Mouse (Mus musculus) heart, embryonic 14.5 days (tissue): ENCODE results near the gene Zic4. TPM values are rescaled to one million over a fixed set of nuclear protein-coding genes. Genes with fewer than 3 reads are reported as not detected.

Experiments
- ATAC-seq: fragments of 200-750 bp; cut with Nextera tagmentation; 2 replicates; pipeline ENCODE4 v1.8.0; 2017; ENCODE audit warnings: low read depth, moderate TSS enrichment; ENCODE audit not compliant: insufficient number of reproducible peaks, insufficient read depth, low FRiP score
- H3K27ac ChIP-seq, 2 experiments: fragments of 200-500 bp in 1 of 2; fragments of 300-500 bp in 1 of 2; sonication (generic) in 1 of 2; replicated peaks in 1 of 2; 2 replicates each; pipeline ENCODE4 v1.5.1; 2012 to 2014; ENCODE audit warnings: low read depth in 2 of 2, low read length in 2 of 2, control low read depth in 1 of 2, mild to moderate bottlenecking in 1 of 2, mixed read lengths in 1 of 2; ENCODE audit not compliant: control insufficient read depth in 1 of 2, insufficient read depth in 1 of 2
- H3K27me3 ChIP-seq: fragments of 300-500 bp; sonication (generic); 2 replicates; pipeline ENCODE4 v1.6.1; 2014; ENCODE audit warnings: mild to moderate bottlenecking, low read length, control low read depth; ENCODE audit not compliant: control insufficient read depth, insufficient read depth
- H3K36me3 ChIP-seq: fragments of 300-500 bp; sonication (generic); 2 replicates; pipeline ENCODE4 v1.6.1; 2014; ENCODE audit warnings: mild to moderate bottlenecking, control low read depth, low read length, mixed read lengths; ENCODE audit not compliant: control insufficient read depth, insufficient read depth
- H3K4me1 ChIP-seq, 2 experiments: fragments of 200-500 bp in 1 of 2; fragments of 300-500 bp in 1 of 2; sonication (generic) in 1 of 2; 2 replicates each; pipeline ENCODE4 v1.6.1; 2012 to 2014; ENCODE audit warnings: low read length in 2 of 2, control low read depth in 1 of 2, mixed read lengths in 1 of 2; ENCODE audit not compliant: control insufficient read depth in 2 of 2, insufficient read depth in 2 of 2
- H3K4me2 ChIP-seq: fragments of 300-500 bp; sonication (generic); 2 replicates; pipeline ENCODE4 v1.6.1; 2014; ENCODE audit warnings: mild to moderate bottlenecking, low read length
- H3K4me3 ChIP-seq, 2 experiments: fragments of 200-500 bp in 1 of 2; fragments of 300-500 bp in 1 of 2; sonication (generic) in 1 of 2; 2 replicates each; pipeline ENCODE4 v1.5.1; 2012 to 2014; ENCODE audit warnings: low read length in 2 of 2, mild to moderate bottlenecking in 2 of 2, control low read depth in 1 of 2, low read depth in 1 of 2, moderate library complexity in 1 of 2; ENCODE audit not compliant: control insufficient read depth in 1 of 2, insufficient read depth in 1 of 2
- H3K9ac ChIP-seq: fragments of 300-500 bp; sonication (generic); 2 replicates; pipeline ENCODE4 v1.6.1; 2014; ENCODE audit warnings: mild to moderate bottlenecking, low read length
- H3K9me3 ChIP-seq: fragments of 300-500 bp; sonication (generic); 2 replicates; pipeline ENCODE4 v1.6.1; 2016; ENCODE audit warnings: low read length, control low read depth; ENCODE audit not compliant: control insufficient read depth
- WGBS: fragments of 180-500 bp; shearing (Covaris S2); extraction: QIAGEN DNeasy Blood & Tissue Kit; methylation state at CpG from one replicate; pipeline ENCODE4 v1.1.7; 2014; 5-methylcytosine and 5-hydroxymethylcytosine counted together
- polyA plus RNA-seq: library from polyadenylated mRNA; unstranded; fragments of >200 nt; fragmentation: Nextera tagmentation; extraction: Ambion mirVana; gene quantifications from 2 replicates; pipeline ENCODE4 v1.2.1, GENCODE M21; 2014

Gene Zic4
- polyA plus RNA-seq, 1 experiment from 2014 or later: not detected

GRCm38 (mm10) chr9:91378411-91379299 is 16.4 kb downstream of the Zic4 start:
- H3K9me3 ChIP-seq: no peaks in the 10 kb centered on the region
- 0 out of 2 replicates have a peak overlapping the region, but pooled peaks have one; percentile 13 for H3K4me2 ChIP-seq
- H3K27ac ChIP-seq: no peak overlapping the region
- H3K9ac ChIP-seq: no peak overlapping the region
- no peak for ATAC-seq
- H3K27me3 ChIP-seq: peaks cover 94% of the 10 kb centered on the region
- no peaks in the 10 kb centered on the region; a peak in 1 of 4 replicates for H3K4me1 ChIP-seq
- WGBS: 1% methylated on average over 48 of the region's 48 CpGs
- no peaks in the 10 kb centered on the region for H3K36me3 ChIP-seq
- H3K4me3 ChIP-seq: 0 out of 4 replicates have a peak overlapping the region, but pooled peaks of 1 of the 2 experiments have one; percentile 3

DNA sequence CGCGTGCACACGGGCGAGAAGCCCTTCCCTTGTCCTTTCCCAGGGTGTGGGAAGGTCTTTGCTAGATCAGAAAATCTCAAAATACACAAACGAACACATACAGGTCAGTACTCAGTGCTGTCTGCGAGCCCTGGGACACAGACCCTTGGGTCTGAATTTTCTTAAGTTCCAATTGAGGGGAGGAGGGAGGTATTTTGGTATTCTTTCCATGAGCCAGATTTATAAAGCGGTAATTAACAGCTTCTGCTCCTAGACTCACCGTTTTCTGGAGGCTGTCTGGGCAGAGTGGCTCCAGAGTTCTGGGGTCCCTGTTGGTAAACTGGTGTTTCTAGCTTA is 17.1 kb downstream of the Zic4 start:
- no peak overlapping the region for H3K27ac ChIP-seq
- no peaks in the 10 kb centered on the region for H3K9me3 ChIP-seq
- no peaks in the 10 kb centered on the region for H3K36me3 ChIP-seq
- H3K4me1 ChIP-seq: no peaks in the 10 kb centered on the region; a peak in 1 of 4 replicates
- no peak overlapping the region for H3K4me3 ChIP-seq
- no peak for ATAC-seq
- no peak overlapping the region for H3K9ac ChIP-seq
- 2% methylated on average over 8 of the region's 8 CpGs for WGBS
- H3K4me2 ChIP-seq: no peak overlapping the region
- H3K27me3 ChIP-seq: peaks cover 94% of the 10 kb centered on the region

DNA sequence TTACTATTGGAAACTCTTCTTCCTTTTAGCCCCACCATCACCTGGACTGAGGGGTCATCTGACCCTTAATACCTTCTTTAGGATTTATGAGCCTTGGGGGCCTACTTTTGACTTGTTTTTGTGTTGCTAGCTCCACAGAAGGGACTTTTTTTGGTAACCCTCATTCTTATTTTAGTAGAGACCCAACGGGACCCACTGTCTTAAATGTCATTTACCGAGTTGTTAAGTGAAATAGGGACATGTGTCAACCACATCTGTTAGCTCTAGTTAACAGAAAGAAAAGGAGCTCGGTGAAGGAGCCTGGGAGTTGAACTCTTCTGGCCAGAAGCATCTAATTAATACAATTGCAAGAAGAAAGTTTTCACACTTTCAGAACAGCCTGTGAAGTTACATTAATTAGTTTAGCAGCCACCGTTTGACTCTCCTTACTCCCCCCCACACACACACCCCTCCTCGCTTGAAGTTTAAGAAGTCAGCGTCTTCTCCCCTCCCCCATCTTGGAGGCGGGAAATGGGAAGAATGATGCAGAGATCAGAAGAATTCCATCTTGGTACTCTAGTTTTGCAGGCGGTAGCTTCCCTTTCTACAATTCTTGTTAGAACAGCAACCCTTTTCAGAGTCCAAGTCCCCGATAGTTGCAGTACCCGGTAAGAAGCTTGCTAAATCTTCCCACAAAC is 17.7 kb downstream of the Zic4 start:
- Histone ChIP-seq H3K27me3 (peaks cover 94% of the 10 kb centered on the region), H3K4me1 (no peaks in the 10 kb centered on the region; a peak in 1 of 4 replicates), H3K4me3 (no peak overlapping the region), H3K36me3 (no peaks in the 10 kb centered on the region), H3K9ac (no peak overlapping the region), H3K9me3 (no peaks in the 10 kb centered on the region), H3K27ac (no peak overlapping the region), H3K4me2 (no peak overlapping the region)
- ATAC-seq: no peak
- WGBS: 1% methylated on average over 10 of the region's 10 CpGs

DNA sequence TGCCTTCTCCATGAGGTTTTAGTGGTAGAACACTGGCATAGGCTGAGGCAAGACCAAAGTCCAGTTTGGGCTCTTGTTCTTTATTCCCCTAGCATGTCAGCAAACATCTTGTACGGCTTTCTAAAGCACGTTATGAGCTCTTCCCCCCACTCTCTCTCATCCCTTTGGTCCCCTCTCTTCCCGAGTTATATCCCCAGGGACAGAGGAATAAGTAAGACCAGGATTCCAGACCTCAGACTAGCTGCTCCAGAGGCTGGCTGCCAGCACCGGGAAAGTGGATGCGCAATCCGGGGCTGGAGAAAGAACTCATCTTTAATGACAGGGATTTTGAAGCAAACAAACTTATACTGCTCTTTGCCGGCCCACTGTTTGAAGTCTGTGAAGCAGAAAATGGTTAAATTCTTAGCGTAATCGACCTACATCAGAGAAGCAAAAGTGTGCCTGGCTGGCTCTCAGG is 18.3 kb downstream of the Zic4 start:
- no peak for ATAC-seq
- no peaks in the 10 kb centered on the region; a peak in 1 of 4 replicates for H3K4me1 ChIP-seq
- WGBS: under 1% methylated on average over 9 of the region's 9 CpGs
- no peak overlapping the region for H3K4me3 ChIP-seq
- H3K9me3 ChIP-seq: no peaks in the 10 kb centered on the region
- no peak overlapping the region for H3K9ac ChIP-seq
- peaks cover 94% of the 10 kb centered on the region for H3K27me3 ChIP-seq
- H3K4me2 ChIP-seq: no peak overlapping the region
- H3K27ac ChIP-seq: no peak overlapping the region
- no peaks in the 10 kb centered on the region for H3K36me3 ChIP-seq

- H3K4me2 ChIP-seq: peak overlapping the region; percentile 96
- peak overlapping the region; percentile 68 for H3K9ac ChIP-seq
- H3K9me3 ChIP-seq: no peaks in the 10 kb centered on the region
- peaks cover 94% of the 10 kb centered on the region for H3K27me3 ChIP-seq
- ATAC-seq: peak; percentile 50; the same call in 1 of the 2 replicates
- H3K4me3 ChIP-seq: peak overlapping the region; percentile 39 to 59
- H3K27ac ChIP-seq: no peak overlapping the region
- H3K36me3 ChIP-seq: no peaks in the 10 kb centered on the region
- under 1% methylated on average over 65 of the region's 76 CpGs for WGBS
- H3K4me1 ChIP-seq: no peaks in the 10 kb centered on the region; a peak in 1 of 4 replicates
These were observed 19.3 kb downstream of the Zic4 start for GRCm38 (mm10) chr9:91381284-91382110.

DNA sequence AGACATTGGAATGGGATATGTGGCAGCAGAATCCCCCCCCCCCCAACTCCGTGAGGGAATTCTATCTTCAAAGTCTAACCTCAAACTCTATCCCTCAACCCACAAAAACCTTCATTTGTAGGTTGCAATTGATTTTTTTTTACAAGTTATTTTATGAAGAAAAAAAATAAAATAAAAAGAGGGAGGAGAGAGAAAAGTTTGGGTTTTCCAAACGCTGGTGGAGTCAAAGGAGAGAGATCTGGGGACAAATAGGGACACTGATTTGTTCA is 19.8 kb downstream of the Zic4 start:
- Histone ChIP-seq H3K9me3 (no peaks in the 10 kb centered on the region), H3K4me3 (peak overlapping the region in 1 of 2 experiments; percentile 59; a peak in 2 of 4 replicates), H3K27me3 (peaks cover 94% of the 10 kb centered on the region), H3K4me1 (no peaks in the 10 kb centered on the region; a peak in 1 of 4 replicates), H3K27ac (no peak overlapping the region), H3K4me2 (peak overlapping the region; percentile 96), H3K9ac (no peak overlapping the region), H3K36me3 (no peaks in the 10 kb centered on the region)
- ATAC-seq: no peak
- WGBS: 4% methylated on average over 2 of the region's 2 CpGs

DNA sequence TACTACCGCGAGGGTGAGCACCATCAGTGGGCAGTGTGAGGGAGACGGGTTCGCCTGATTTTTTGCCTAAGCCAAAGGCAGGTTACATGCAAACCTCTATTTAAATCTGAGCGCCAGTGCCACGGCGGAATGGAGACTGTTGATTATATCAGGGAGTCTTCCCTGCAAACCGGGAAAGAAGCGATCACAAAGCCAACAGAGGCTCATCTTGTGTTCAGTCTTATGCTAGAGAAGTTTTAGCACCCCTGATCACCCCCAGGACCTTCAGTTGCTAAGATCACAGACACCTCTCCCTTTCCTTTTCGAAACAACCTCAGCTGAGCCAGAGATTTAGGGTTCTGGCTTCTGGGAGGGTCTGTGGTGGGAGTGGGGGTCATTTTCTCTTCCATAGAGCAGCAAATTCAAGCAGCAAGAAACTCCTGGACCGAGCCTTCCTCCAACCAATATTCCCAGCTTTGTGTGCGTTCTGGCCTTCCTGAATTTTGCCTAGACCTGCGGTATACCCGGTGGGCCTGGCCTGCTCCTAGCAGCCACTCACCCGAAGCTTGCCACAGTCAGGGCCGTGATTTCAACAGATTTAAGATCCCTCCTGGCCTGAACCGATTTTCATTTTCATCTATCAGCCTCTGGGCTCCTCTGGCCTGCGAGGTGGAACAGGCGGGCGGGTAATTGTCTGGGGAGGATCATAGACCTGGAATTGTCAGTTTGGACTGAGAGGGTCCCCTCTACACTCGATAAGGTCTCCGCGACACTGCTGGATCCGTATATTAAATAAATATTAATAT is 20.4 kb downstream of the Zic4 start:
- no peak for ATAC-seq
- Histone ChIP-seq H3K27ac (no peak overlapping the region), H3K4me1 (no peaks in the 10 kb centered on the region; a peak in 1 of 4 replicates), H3K27me3 (peaks cover 95% of the 10 kb centered on the region), H3K4me2 (no peak overlapping the region), H3K36me3 (no peaks in the 10 kb centered on the region), H3K9me3 (no peaks in the 10 kb centered on the region), H3K4me3 (no peak overlapping the region), H3K9ac (no peak overlapping the region)
- 4% methylated on average over 24 of the region's 24 CpGs for whole genome bisulfite sequencing
